Mouse (Mus musculus): ENCODE data around the gene Prdm2.

Gene Prdm2

GRCm38 (mm10) chr4:143106566-143106965 is 106.2 kb downstream of the Prdm2 start:
- no peak for DNase-seq (ENCODE audit: low spot score in 2 of 2)

DNA sequence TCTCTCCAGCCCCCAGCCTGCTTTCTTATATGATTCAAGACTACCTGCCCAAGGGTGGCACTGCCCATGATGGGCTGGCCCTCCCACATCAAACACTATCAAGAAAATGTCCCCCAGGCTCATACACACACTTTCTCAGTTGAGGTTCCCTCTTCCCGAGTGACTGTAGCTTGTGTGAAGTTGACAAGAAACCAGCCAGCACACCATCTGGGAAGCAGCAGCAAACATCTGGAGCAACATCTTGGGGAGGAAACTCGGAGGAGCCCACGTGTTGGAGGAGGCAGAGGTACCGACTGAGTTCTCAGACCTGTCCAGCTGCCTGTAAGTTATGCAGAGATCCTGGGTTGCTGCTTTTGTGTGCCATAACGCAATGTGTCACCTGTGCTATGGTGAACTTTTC is 108.1 kb downstream of the Prdm2 start:
- DNase-seq (ENCODE audit: low spot score in 2 of 2), result no peak

DNA sequence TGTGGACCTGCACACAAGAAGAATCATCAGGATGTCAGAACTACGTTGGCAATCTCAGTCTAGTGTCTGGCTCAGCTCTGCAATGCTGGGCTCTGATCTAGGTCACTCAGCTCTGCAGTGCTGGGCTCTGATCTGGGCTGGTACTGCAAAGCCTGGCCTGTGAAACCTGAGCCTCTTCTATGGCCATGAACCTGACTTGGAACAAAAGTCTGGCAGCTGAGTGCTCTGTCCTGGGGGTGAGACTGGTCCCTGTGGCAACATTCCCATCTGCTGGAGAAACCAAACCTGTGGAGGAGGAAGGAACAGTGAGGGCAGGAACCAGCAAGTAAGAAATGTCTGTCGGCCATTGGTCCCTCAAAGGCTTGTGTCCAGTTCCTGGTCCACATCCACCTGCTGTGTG is 109.0 kb downstream of the Prdm2 start:
- DNase-seq (ENCODE audit: low spot score in 2 of 2), result no peak

GRCm38 (mm10) chr4:143100157-143100556 is 112.6 kb downstream of the Prdm2 start:
- DNase-seq (ENCODE audit: low spot score in 2 of 2), result no peak

DNA sequence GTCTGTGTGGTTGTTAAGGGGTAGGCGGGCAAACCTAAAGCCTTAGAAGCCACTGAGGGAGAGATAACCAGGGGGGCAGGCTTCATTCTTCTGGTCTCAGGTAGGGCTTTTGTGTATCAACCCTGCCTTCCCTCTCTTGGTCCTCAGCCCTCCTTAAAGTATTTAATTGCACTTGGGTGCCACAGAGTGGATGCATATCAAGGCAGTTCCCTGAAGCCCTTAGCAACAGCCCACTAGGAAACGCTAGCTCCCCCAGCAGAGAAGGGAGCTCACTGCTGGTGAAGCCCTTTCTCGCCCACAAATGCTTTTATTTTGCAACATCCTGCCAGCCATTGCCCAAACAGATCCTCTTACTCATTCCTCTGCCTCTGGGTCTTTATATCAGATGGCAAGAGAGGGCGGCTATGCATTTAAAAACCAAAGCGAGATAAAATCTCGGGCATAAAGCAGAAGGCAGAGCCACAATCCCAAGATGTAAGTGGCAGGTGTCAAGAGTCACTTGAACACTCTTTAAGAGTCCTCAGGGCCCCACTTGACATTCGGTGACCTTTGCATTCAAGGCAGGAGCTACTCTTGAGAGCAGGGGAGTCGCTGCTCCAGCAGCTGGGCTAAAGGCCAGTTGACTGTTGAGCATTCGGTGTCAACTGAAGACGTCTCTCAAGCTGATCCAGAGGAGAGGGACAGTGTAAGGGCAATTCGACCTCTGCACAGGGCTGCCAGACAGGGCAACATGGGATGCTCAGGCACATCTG is 113.3 kb downstream of the Prdm2 start:
- DNase-seq (ENCODE audit: low spot score in 2 of 2), result no peak

DNA sequence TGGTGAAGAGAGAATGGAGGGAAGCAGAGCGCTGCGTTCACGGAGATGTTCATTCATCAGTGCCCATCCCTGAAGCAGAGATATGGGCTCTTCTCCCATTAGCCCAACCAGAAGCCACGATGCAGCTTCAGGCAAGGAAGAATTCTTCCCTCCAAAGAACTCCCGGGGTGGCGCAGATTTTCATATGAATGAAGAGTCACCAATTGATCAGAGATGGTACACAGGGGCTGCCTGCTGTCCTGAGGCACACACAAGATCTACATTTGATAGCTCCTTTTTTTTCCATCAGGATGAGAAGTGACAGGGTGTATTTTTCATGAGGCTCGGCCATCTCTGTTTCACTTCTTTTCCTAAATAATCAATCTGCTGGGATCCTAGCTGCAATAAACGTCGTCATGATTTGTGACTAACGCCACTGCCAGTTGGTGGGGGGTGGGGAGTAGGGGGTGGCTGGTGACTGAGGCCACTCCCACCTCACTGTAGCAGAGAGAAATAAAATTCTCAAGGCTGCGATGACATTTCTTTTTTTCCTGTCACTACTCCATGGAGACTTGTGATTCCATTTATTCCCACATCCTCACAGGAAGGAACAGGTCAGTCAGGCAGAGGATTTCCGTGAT is 120.6 kb downstream of the Prdm2 start:
- no peak for DNase-seq (ENCODE audit: low spot score in 2 of 2)

GRCm38 (mm10) chr4:143090551-143090950 is 122.2 kb downstream of the Prdm2 start:
- DNase-seq (ENCODE audit: low spot score in 2 of 2), result no peak

- DNase-seq (ENCODE audit: low spot score in 2 of 2), result no peak
These were observed 138.6 kb downstream of the Prdm2 start for GRCm38 (mm10) chr4:143074071-143074765.

DNA sequence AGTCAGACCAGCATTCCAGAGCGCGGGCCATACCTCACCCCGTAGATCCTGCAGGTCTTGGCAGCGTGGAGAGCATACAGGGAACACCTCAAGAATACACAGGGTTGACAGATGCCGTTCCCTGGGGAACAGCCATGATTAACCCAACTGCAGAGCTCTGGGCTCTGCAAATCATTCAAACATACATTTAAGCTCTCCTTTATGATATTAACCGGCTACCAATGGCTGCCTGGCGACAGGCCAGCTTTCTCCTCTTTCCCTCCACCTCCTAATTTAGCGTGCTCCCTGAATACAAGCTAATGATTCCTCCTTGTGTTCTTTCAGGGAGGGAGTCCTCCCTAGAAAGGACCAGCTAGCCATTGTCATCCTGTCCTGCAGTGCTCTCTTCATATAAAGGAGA is 141.0 kb downstream of the Prdm2 start:
- DNase-seq (ENCODE audit: low spot score in 2 of 2), result no peak

GRCm38 (mm10) chr4:143067006-143067405 is 145.8 kb downstream of the Prdm2 start:
- no peak for DNase-seq (ENCODE audit: low spot score in 2 of 2)

DNA sequence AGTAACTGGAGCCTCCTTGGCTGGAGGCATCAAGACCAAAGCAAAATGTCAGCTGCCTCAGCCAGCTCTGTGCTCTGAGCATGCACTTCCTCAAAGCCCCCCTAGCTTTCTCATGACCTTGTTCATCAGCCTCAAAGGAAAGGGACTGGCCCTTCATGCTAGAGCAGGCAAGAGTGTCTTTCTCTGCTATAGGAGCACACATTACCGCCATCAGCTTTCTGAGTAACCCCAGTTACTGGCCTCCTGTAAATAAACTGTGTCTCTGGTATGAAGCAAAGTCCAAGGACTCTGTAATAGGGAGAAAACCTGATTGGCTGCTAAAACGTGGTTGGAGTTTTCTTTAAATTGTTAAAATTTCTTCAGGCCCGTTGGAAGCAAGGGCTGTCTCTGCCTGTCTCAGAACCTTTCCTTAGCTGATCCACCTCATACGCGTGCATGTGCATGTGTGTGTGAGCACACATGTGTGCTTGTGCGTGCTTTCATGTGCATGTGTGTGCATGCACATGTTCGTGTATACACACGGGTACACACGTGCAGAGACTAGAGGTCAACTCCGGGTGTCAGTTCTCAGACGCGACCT is 153.9 kb downstream of the Prdm2 start:
- DNase-seq (ENCODE audit: low spot score in 2 of 2), result no peak
